Mouse (Mus musculus) midbrain, embryonic 10.5 days (tissue): ENCODE measurements around the gene Nptn. TPM values are rescaled to one million over a fixed set of nuclear protein-coding genes. Genes with fewer than 3 reads are reported as not detected.

ENCODE experiments used
- DNase-seq: peaks from one replicate; pipeline ENCODE4 v3.0.0-alpha.2; 2017; ENCODE audit warnings: low spot score
- H3K27ac ChIP-seq: fragments of 300-500 bp; sonication (generic); replicated peaks from 2 replicates; pipeline ENCODE4 v1.5.1; 2016; ENCODE audit warnings: mild to moderate bottlenecking
- H3K27me3 ChIP-seq: fragments of 300-500 bp; sonication (generic); 2 replicates; pipeline ENCODE4 v1.6.1; 2016; ENCODE audit warnings: low read depth, mild to moderate bottlenecking; ENCODE audit not compliant: poor library complexity, severe bottlenecking
- H3K36me3 ChIP-seq: fragments of 300-500 bp; sonication (generic); 2 replicates; pipeline ENCODE4 v1.6.1; 2016; ENCODE audit warnings: mild to moderate bottlenecking, moderate library complexity
- H3K4me1 ChIP-seq: fragments of 300-500 bp; sonication (generic); 2 replicates; pipeline ENCODE4 v1.6.1; 2016
- H3K4me3 ChIP-seq: fragments of 300-500 bp; sonication (generic); 2 replicates; pipeline ENCODE4 v1.5.1; 2016; ENCODE audit warnings: mild to moderate bottlenecking, moderate library complexity
- H3K9me3 ChIP-seq: fragments of 300-500 bp; sonication (generic); replicated peaks from 2 replicates; pipeline ENCODE4 v1.6.1; 2016; ENCODE audit warnings: mild to moderate bottlenecking
- WGBS: fragments of 180-500 bp; shearing (Covaris S2); methylation state at CpG from one replicate; pipeline ENCODE4 v1.1.7; 2016; 5-methylcytosine and 5-hydroxymethylcytosine counted together
- polyA plus RNA-seq: library from polyadenylated mRNA; unstranded; fragments of >200 nt; fragmentation: Nextera tagmentation; extraction: Ambion mirVana; gene quantifications from 2 replicates; pipeline ENCODE4 v1.2.1, GENCODE M21; 2016

Gene Nptn
- polyA plus RNA-seq, 1 experiment from 2014 or later = 52.5 TPM

DNA sequence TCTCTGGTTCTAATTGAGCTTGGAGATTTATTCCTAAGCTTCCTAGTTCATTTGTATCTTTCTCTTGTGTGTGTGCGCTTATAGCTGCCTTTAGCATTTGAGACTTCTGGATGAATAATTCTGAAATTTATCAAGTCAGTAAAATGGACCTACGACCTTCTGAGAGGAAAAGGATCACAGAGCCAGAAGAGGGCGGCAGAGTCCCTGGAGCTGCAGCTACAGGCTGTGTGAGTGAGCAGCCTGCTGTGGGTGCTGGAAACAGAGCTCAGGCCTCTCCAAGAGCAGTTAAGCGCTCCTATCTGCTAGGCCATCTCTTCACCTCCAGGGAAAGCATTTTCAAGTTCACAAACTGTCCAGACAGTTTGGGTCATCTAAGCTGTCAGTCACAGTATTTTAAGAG lies 80.0 kb downstream of the Nptn start:
- no peak overlapping the region for H3K4me3 ChIP-seq
- WGBS = 88% methylated on average over 4 of the region's 4 CpGs
- peaks cover 24% of the 10 kb centered on the region for H3K36me3 ChIP-seq
- no peaks in the 10 kb centered on the region for H3K9me3 ChIP-seq
- peaks cover under 1% of the 10 kb centered on the region; the same call in 1 of the 2 replicates for H3K4me1 ChIP-seq
- no peak for DNase-seq
- H3K27me3 ChIP-seq = no peaks in the 10 kb centered on the region
- H3K27ac ChIP-seq = no peak overlapping the region

DNA sequence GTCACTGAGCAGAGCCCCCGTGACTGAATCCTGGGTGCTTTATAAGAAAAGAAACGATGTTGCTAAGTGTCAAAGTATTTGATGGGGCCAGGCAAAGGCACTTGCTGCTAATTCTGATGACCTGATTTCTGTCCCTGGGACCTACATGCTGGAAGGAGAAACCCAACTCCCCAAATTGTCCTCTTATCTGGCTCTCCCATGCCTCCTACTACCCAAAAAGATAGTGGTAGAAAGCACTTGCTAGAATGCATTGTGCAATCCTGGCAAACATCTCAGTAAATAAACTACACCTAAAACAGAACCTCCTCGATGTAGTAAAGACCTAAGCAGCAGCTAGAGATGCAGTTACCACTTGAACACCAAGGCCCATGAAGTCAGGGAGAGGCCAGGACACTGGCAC lies 80.8 kb downstream of the Nptn start:
- Histone ChIP-seq H3K36me3 (peaks cover 24% of the 10 kb centered on the region), H3K9me3 (no peaks in the 10 kb centered on the region), H3K4me1 (peaks cover 4% of the 10 kb centered on the region; the same call in 1 of the 2 replicates), H3K27me3 (no peaks in the 10 kb centered on the region), H3K4me3 (no peak overlapping the region), H3K27ac (no peak overlapping the region)
- DNase-seq = no peak
- 81% methylated on average over 3 of the region's 3 CpGs for WGBS

DNA sequence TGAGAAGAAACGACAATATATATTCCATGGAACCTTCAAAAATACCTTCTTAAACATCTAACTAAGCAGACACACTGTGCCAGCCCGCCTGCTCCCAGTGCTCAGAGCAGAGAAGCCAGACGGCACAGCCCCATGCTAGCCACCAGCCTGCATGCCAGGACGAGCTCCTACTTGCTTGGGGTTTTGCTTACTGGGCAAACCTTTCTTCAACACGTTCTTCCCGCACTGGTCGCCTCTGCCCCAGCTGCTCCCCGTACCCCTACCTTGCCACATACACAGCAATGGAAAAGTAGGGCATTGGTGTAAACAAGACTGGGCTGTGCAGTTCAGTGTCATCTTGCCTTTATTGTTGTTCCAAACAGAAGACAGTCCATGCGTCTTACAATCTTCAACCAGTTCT lies 83.5 kb downstream of the Nptn start:
- 87% methylated on average over 9 of the region's 9 CpGs for WGBS
- Histone ChIP-seq H3K4me1 (peaks cover 4% of the 10 kb centered on the region; the same call in 1 of the 2 replicates), H3K4me3 (no peak overlapping the region), H3K27me3 (no peaks in the 10 kb centered on the region), H3K36me3 (peaks cover 18% of the 10 kb centered on the region), H3K27ac (no peak overlapping the region), H3K9me3 (no peaks in the 10 kb centered on the region)
- no peak for DNase-seq

DNA sequence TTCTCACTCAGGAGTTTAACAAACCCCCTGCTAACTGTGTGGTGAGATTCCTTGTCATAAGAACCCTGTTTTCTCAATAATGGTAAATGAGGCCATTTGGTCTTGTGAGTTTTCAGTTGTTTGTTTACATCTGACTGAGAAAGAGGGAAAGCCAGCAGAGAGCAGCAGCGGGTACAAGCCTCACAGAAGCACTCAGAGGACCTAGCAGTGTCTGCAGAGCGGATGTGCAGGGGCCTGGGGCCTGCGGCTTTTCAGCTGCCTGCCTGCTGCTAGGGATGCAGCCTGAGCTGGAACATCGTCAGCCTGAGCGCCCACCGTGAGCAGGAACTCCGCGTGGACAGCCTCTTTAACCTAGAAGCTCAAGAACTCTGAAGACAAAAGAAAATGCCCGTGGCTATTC lies 84.2 kb downstream of the Nptn start:
- 38% methylated on average over 9 of the region's 9 CpGs for whole genome bisulfite sequencing
- Histone ChIP-seq H3K4me3 (no peak overlapping the region), H3K4me1 (peaks cover 4% of the 10 kb centered on the region; the same call in 1 of the 2 replicates), H3K27ac (no peak overlapping the region), H3K36me3 (peaks cover 18% of the 10 kb centered on the region), H3K27me3 (no peaks in the 10 kb centered on the region), H3K9me3 (no peaks in the 10 kb centered on the region)
- DNase-seq = no peak

DNA sequence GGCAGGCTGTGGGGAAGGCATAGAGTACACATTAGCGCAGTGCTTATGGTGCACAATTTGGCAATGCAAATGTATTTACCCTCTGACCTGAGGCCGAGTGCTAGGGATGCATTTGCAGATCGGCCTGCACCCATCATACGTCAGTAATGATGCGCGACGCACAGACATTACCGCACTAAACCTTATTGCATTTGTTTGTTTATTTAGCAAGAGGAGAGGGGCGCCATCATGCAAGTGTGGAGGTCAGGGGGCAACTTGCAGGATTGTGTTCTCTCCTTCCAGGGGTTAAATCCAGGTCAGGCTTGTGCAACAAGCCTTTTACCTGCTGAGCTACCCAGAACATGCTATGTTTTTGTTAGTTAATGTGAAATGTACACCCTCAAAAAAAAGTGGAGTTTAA lies 85.2 kb downstream of the Nptn start:
- H3K9me3 ChIP-seq = no peaks in the 10 kb centered on the region
- H3K27ac ChIP-seq = no peak overlapping the region
- no peaks in the 10 kb centered on the region for H3K27me3 ChIP-seq
- WGBS = 66% methylated on average over 9 of the region's 9 CpGs
- no peak for DNase-seq
- H3K4me3 ChIP-seq = no peak overlapping the region
- H3K4me1 ChIP-seq = peaks cover 4% of the 10 kb centered on the region; the same call in 1 of the 2 replicates
- peaks cover 12% of the 10 kb centered on the region for H3K36me3 ChIP-seq

DNA sequence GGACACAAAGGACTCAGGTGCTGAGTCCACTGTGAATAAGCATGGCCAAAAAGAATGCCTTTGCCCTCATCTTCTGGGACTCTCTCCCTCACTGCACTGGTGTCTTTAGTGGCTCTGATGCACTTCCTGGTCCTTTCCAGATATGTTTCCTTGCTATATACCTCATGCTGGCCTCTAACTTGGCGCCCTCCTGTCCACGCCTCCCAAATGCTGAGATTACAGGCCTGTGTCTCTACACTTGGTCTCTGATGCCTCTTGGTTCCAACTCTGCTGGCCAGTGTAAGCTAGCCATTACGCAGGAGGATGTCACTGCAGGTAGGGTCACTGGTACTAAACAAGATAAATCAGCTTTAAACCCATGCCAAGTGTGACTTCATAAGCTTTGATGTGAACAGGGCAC lies 86.1 kb downstream of the Nptn start:
- no peaks in the 10 kb centered on the region for H3K27me3 ChIP-seq
- no peak overlapping the region for H3K4me3 ChIP-seq
- no peak for DNase-seq
- H3K9me3 ChIP-seq = no peaks in the 10 kb centered on the region
- H3K4me1 ChIP-seq = peaks cover 4% of the 10 kb centered on the region; the same call in 1 of the 2 replicates
- 92% methylated on average over 3 of the region's 3 CpGs for WGBS
- H3K27ac ChIP-seq = no peak overlapping the region
- peaks cover 7% of the 10 kb centered on the region; the same call in 1 of the 2 replicates for H3K36me3 ChIP-seq

DNA sequence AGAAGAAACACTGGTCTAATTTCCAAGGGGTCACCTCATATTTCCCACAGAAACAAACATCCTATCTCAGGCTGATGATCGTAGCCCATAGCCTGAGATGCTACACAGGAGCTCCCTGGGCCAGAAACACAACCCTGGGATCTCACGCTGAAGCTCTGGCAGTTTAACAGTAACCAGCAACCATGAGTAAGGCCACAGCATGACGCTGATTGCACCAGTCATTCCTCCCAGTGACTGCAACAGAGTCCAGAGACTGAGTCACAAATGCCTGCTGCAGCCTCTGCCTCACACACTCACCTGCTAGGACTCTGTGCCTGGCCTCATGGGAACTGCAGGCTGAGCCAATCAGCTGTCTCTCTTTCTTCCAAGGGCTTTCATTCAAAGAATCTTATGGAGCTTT lies 87.0 kb downstream of the Nptn start:
- H3K36me3 ChIP-seq = peaks cover 7% of the 10 kb centered on the region; the same call in 1 of the 2 replicates
- no peak for DNase-seq
- peaks cover 4% of the 10 kb centered on the region; the same call in 1 of the 2 replicates for H3K4me1 ChIP-seq
- H3K27me3 ChIP-seq = no peaks in the 10 kb centered on the region
- H3K27ac ChIP-seq = no peak overlapping the region
- 77% methylated on average over 3 of the region's 3 CpGs for whole genome bisulfite sequencing
- no peaks in the 10 kb centered on the region for H3K9me3 ChIP-seq
- no peak overlapping the region for H3K4me3 ChIP-seq

DNA sequence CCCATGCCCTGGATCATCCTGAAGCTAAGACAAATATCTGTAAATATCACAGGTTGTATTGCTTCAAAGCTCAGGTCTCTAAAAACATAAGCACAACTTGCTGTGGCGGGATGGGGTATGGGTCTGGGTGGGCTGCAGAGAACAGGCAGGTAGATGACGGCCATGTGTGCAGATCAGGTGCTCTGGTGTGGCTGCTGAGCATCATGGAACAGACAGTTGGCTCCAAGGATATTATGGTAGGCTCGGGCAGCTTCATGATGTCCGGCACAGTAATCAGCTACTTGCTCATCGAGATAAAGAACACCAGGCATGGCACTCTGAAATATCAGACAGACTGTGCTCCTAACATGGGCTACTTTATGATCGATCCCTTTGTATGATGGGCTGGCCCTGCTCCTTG lies 87.8 kb downstream of the Nptn start:
- no peaks in the 10 kb centered on the region for H3K27me3 ChIP-seq
- DNase-seq = no peak
- H3K9me3 ChIP-seq = no peaks in the 10 kb centered on the region
- H3K27ac ChIP-seq = no peak overlapping the region
- no peak overlapping the region for H3K4me3 ChIP-seq
- peaks cover 4% of the 10 kb centered on the region; the same call in 1 of the 2 replicates for H3K4me1 ChIP-seq
- 0 out of 2 replicates have a peak, but pooled peaks cover 5% of the 10 kb centered on the region for H3K36me3 ChIP-seq
- WGBS = 91% methylated on average over 6 of the region's 6 CpGs

DNA sequence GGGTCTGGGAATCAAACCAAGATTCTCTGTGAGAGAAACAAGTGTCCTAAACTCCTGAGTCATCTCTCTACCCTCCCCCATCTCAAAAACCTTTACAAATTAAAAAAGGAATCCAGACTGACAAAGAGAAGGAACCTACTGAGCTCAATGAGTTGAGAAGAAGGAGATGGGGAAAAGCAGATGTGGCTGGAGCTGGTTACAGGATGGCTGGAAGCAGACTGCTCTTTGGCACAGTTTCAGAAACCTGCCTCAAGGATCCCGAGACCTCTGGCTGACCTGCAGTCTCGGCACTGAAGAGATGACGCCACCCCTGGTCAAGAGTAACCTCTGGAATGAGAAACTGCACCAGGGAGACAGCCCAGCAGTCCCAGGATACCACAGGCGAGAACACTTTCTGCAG lies 90.4 kb downstream of the Nptn start:
- Histone ChIP-seq H3K4me1 (no peaks in the 10 kb centered on the region), H3K27me3 (no peaks in the 10 kb centered on the region), H3K27ac (no peak overlapping the region), H3K4me3 (no peak overlapping the region), H3K36me3 (no peaks in the 10 kb centered on the region), H3K9me3 (no peaks in the 10 kb centered on the region)
- no peak for DNase-seq
- 67% methylated on average over 4 of the region's 4 CpGs for WGBS

DNA sequence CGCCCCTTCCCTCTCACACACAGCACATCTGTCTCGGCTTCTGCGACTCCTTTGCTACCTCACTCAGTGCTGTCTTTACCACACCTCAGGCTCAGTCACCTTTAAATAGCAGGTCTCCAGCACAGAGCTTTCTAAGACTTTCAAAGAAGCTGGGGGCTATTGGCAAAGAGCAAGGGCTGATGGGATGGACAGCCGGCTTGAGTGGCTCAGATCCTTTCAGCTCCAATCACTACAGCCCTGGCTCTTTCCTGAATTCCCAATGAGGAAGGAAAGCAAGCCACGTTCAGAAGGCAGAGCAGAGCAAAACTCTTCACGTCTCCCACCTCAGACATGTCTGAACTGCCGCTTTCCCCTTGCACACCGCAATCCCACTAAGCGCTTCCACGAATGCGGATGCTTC lies 92.7 kb downstream of the Nptn start:
- Histone ChIP-seq H3K4me3 (no peak overlapping the region), H3K36me3 (no peaks in the 10 kb centered on the region), H3K9me3 (no peaks in the 10 kb centered on the region), H3K27me3 (no peaks in the 10 kb centered on the region), H3K4me1 (no peaks in the 10 kb centered on the region), H3K27ac (no peak overlapping the region)
- DNase-seq = no peak
- whole genome bisulfite sequencing = 78% methylated on average over 11 of the region's 11 CpGs

DNA sequence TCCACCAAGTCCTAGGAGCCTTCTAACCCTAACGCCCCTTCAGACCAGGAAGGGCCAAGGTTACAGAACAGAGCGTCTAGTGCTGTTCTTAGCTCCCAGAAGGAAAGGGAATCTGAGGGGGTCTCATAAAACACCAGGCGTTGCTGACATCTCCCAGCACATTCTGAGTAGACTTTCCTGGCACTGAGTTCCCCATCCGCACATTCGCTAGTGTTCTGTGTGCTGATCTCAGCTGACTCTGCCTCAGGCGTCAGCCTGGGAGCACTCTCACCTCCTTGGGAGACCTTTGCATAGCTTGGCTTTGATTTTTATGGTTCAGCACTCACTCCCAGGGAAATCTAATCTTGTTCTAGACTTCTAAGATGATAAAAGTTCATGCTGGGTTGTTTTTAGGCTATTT lies 93.3 kb downstream of the Nptn start:
- WGBS = 82% methylated on average over 6 of the region's 6 CpGs
- no peak for DNase-seq
- Histone ChIP-seq H3K9me3 (no peaks in the 10 kb centered on the region), H3K27ac (no peak overlapping the region), H3K4me3 (no peak overlapping the region), H3K36me3 (no peaks in the 10 kb centered on the region), H3K4me1 (no peaks in the 10 kb centered on the region), H3K27me3 (no peaks in the 10 kb centered on the region)

DNA sequence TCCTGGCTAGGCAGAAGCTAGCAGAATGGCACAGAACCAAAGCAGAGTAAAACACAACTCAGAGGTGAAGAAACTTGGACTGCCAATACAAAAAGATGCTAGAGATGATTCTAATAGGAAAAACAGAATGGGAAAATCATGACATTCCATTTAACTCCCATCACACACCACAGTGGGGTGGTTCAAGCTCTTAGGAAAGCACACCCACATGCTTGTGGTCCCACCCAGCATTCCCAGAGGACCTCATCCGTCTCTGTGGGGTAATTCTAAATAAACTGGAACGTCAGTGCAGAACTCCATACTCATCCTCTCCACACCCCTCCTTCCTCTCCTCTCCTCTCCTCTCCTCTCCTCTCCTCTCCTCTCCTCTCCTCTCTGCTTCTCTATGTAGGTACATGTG lies 99.4 kb downstream of the Nptn start:
- Histone ChIP-seq H3K4me3 (no peak overlapping the region), H3K27ac (no peak overlapping the region), H3K9me3 (no peaks in the 10 kb centered on the region), H3K4me1 (0 out of 2 replicates have a peak, but pooled peaks cover 7% of the 10 kb centered on the region), H3K27me3 (no peaks in the 10 kb centered on the region), H3K36me3 (no peaks in the 10 kb centered on the region)
- no peak for DNase-seq
- 76% methylated on average over 2 of the region's 2 CpGs for WGBS

DNA sequence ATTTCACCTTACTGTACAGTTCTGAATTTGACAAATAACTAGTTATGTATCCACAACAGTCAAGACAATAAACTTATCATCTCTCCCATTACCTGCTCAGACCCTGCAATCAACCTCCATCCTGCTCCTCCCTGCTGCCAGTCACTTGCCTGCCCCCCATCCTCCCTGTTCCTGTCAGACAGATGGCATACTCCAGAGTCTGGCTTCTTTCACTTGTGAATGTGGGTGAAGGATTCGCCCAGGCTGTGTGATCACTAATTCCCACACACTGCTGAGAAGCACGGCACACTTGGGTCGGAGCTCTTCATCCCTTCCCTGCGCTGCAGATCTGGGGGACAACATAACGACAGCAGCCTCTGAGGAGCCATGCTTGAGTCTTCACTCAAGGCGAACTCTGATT lies 100.1 kb downstream of the Nptn start:
- DNase-seq = no peak
- Histone ChIP-seq H3K27me3 (no peaks in the 10 kb centered on the region), H3K36me3 (no peaks in the 10 kb centered on the region), H3K4me1 (peaks cover 8% of the 10 kb centered on the region; the same call in 1 of the 2 replicates), H3K4me3 (no peak overlapping the region), H3K9me3 (no peaks in the 10 kb centered on the region), H3K27ac (no peak overlapping the region)
- WGBS = 83% methylated on average over 6 of the region's 6 CpGs

DNA sequence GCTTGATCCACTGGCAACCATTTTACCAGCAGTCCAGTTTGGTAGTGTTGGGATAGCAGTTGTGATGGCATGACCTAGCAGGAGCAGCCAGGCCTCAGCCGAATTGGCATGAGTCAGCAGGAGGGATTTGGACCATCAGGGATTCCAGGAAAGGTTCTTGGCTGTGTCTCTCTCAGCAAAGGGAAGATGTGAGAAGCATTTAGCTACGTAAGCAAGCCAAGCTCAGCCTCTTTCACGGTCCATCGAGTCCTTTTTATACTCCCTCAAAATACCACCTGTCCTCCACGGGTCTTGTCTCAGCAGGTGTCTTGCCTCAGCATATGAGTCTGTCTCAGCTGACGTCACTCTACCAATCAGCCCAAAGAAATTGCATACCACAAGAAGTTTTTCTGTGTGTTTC lies 101.3 kb downstream of the Nptn start:
- 52% methylated on average over 6 of the region's 6 CpGs for WGBS
- Histone ChIP-seq H3K27me3 (no peaks in the 10 kb centered on the region), H3K36me3 (no peaks in the 10 kb centered on the region), H3K4me3 (no peak overlapping the region), H3K27ac (no peak overlapping the region), H3K9me3 (no peaks in the 10 kb centered on the region), H3K4me1 (peaks cover 12% of the 10 kb centered on the region; the same call in 1 of the 2 replicates)
- no peak for DNase-seq
